Mouse (Mus musculus): ENCODE results near the gene Acvr1. TPM values are rescaled to one million over a fixed set of nuclear protein-coding genes. Genes with fewer than 3 reads are reported as not detected.

Acvr1 gene
- polyA plus RNA-seq, 1 experiment from 2014 or later = 4.8 TPM

GRCm38 (mm10) chr2:58388601-58389000 lies 178.4 kb downstream of the Acvr1 start:
- H3K9ac ChIP-seq (ENCODE audit: low read length) = no peak overlapping the region
- H3K36me3 ChIP-seq (ENCODE audit: control insufficient read depth, insufficient read depth, low read length) = no peaks in the 10 kb centered on the region
- H3K4me3 ChIP-seq (ENCODE audit: low read length) = no peak overlapping the region
- 59% methylated on average over 7 of the region's 7 CpGs for WGBS
- no peaks in the 10 kb centered on the region for H3K27me3 ChIP-seq (ENCODE audit: control insufficient read depth, insufficient read depth, low read depth, low read length)
- no peak overlapping the region for H3K4me2 ChIP-seq (ENCODE audit: low read depth, low read length)
- no peaks in the 10 kb centered on the region for H3K4me1 ChIP-seq (replicated peaks; ENCODE audit: control insufficient read depth, insufficient read depth, low read length)
- no peaks in the 10 kb centered on the region for H3K9me3 ChIP-seq (ENCODE audit: control insufficient read depth, low read length)
- H3K27ac ChIP-seq (ENCODE audit: low read length) = no peak overlapping the region
- ATAC-seq (ENCODE audit: low read depth) = no peak

GRCm38 (mm10) chr2:58380020-58380419 lies 186.9 kb downstream of the Acvr1 start:
- H3K9ac ChIP-seq (ENCODE audit: low read length) = no peak overlapping the region
- no peak overlapping the region for H3K4me3 ChIP-seq (ENCODE audit: low read length)
- no peak overlapping the region for H3K27ac ChIP-seq (ENCODE audit: low read length)
- H3K27me3 ChIP-seq (ENCODE audit: control insufficient read depth, insufficient read depth, low read depth, low read length) = no peaks in the 10 kb centered on the region
- 75% methylated on average over 5 of the region's 5 CpGs for WGBS
- ATAC-seq (ENCODE audit: low read depth) = no peak
- no peak overlapping the region for H3K4me2 ChIP-seq (ENCODE audit: low read depth, low read length)
- H3K4me1 ChIP-seq (replicated peaks; ENCODE audit: control insufficient read depth, insufficient read depth, low read length) = no peaks in the 10 kb centered on the region
- H3K9me3 ChIP-seq (ENCODE audit: control insufficient read depth, low read length) = no peaks in the 10 kb centered on the region
- H3K36me3 ChIP-seq (ENCODE audit: control insufficient read depth, insufficient read depth, low read length) = no peaks in the 10 kb centered on the region

DNA sequence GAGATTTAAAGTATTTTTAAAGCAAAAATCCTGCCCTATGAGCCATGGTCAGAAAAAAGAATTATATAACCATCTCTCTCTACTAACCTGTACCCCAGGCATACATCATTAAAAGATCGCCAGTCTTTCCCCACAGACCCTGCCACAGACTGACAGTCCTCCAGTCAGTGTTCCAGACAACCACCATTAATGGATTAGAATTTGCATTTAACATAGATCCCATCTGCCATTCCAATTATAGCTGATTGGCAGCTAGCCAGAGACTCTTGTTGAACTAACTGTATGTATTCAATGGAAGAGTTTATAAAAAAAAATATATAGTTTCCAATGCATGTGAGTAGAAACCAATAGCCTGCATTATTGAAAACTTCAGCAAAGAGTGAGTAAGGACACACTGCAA lies 187.5 kb downstream of the Acvr1 start:
- H3K4me1 ChIP-seq (replicated peaks; ENCODE audit: control insufficient read depth, insufficient read depth, low read length) = no peaks in the 10 kb centered on the region
- WGBS = 73% methylated on average over 1 of the region's 1 CpGs
- no peak overlapping the region for H3K4me2 ChIP-seq (ENCODE audit: low read depth, low read length)
- no peak overlapping the region for H3K9ac ChIP-seq (ENCODE audit: low read length)
- H3K36me3 ChIP-seq (ENCODE audit: control insufficient read depth, insufficient read depth, low read length) = no peaks in the 10 kb centered on the region
- no peaks in the 10 kb centered on the region for H3K27me3 ChIP-seq (ENCODE audit: control insufficient read depth, insufficient read depth, low read depth, low read length)
- no peak for ATAC-seq (ENCODE audit: low read depth)
- H3K4me3 ChIP-seq (ENCODE audit: low read length) = no peak overlapping the region
- H3K9me3 ChIP-seq (ENCODE audit: control insufficient read depth, low read length) = no peaks in the 10 kb centered on the region
- H3K27ac ChIP-seq (ENCODE audit: low read length) = no peak overlapping the region

- no peaks in the 10 kb centered on the region for H3K4me1 ChIP-seq (replicated peaks; ENCODE audit: control insufficient read depth, insufficient read depth, low read length)
- H3K9me3 ChIP-seq (ENCODE audit: control insufficient read depth, low read length) = no peaks in the 10 kb centered on the region
- no peak overlapping the region for H3K4me3 ChIP-seq (ENCODE audit: low read length)
- ATAC-seq (ENCODE audit: low read depth) = no peak
- 58% methylated on average over 9 of the region's 9 CpGs for WGBS
- no peaks in the 10 kb centered on the region for H3K27me3 ChIP-seq (ENCODE audit: control insufficient read depth, insufficient read depth, low read depth, low read length)
- H3K36me3 ChIP-seq (ENCODE audit: control insufficient read depth, insufficient read depth, low read length) = no peaks in the 10 kb centered on the region
- H3K27ac ChIP-seq (ENCODE audit: low read length) = no peak overlapping the region
- no peak overlapping the region for H3K4me2 ChIP-seq (ENCODE audit: low read depth, low read length)
- no peak overlapping the region for H3K9ac ChIP-seq (ENCODE audit: low read length)
Measured at GRCm38 (mm10) chr2:58377417-58378130, 189.4 kb downstream of the Acvr1 start.

DNA sequence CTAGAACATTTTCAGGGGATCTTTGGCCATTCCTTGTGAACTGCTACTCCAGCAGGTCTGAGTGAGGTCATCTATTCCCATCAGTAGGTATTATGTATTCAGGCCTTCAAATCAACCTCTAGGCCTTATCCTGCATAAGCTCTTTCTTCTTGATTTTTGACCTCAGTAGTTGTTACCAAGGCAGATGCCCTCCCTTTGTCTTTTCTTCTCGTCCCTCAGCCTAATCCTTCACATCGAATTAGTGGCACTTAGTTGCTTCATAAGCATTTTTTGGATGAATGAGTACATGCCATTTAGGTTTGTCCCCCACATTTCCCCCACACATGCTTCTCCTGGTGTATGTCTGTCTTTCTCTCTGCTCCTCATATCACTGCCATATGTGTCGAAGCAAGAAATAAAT lies 200.8 kb downstream of the Acvr1 start:
- Histone ChIP-seq H3K4me2 (ENCODE audit: low read depth, low read length) (no peak overlapping the region), H3K4me1 (replicated peaks; ENCODE audit: control insufficient read depth, insufficient read depth, low read length) (no peaks in the 10 kb centered on the region), H3K9ac (ENCODE audit: low read length) (no peak overlapping the region), H3K27ac (ENCODE audit: low read length) (no peak overlapping the region), H3K9me3 (ENCODE audit: control insufficient read depth, low read length) (no peaks in the 10 kb centered on the region), H3K27me3 (ENCODE audit: control insufficient read depth, insufficient read depth, low read depth, low read length) (no peaks in the 10 kb centered on the region), H3K36me3 (ENCODE audit: control insufficient read depth, insufficient read depth, low read length) (no peaks in the 10 kb centered on the region), H3K4me3 (ENCODE audit: low read length) (no peak overlapping the region)
- WGBS = 80% methylated on average over 3 of the region's 3 CpGs
- no peak for ATAC-seq (ENCODE audit: low read depth)

DNA sequence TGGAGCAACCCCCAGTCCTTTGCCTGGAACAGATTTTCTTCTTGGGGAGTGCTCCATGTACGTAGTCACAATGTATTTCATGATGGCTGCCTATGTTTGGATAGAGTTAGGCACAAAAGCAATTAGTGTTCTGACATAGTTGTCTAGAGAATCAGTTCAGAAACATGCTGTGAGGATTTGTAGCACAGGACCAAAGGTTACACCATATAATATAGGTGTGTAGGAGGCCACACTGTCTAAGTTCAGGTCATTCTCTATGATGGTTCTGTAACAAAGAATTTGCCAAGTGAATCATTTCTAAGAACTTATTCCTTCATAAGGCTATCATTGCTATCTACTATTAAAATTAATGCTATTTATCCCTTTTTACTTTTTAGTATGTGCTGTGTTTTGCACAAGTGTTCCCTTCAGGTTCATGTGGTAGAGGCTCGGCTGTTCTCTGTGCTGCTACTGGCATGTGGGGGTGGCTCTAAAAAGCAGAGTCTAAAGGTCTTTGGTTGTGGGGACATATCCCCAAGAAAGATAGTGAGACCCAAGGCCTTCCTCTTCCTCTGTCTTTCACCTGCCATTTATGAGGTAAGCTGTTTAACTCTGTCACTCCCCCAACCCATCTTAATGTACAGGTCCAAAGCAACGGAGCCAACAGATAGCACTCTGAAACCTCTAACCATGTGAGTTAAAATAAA lies 205.5 kb downstream of the Acvr1 start:
- Histone ChIP-seq H3K4me1 (replicated peaks; ENCODE audit: control insufficient read depth, insufficient read depth, low read length) (peaks cover 2% of the 10 kb centered on the region; the same call in 1 of the 2 replicates), H3K27ac (ENCODE audit: low read length) (no peak overlapping the region), H3K27me3 (ENCODE audit: control insufficient read depth, insufficient read depth, low read depth, low read length) (peaks cover 8% of the 10 kb centered on the region; the same call in 1 of the 2 replicates), H3K4me3 (ENCODE audit: low read length) (no peak overlapping the region), H3K9ac (ENCODE audit: low read length) (no peak overlapping the region), H3K36me3 (ENCODE audit: control insufficient read depth, insufficient read depth, low read length) (no peaks in the 10 kb centered on the region), H3K9me3 (ENCODE audit: control insufficient read depth, low read length) (no peaks in the 10 kb centered on the region), H3K4me2 (ENCODE audit: low read depth, low read length) (no peak overlapping the region)
- 84% methylated on average over 3 of the region's 3 CpGs for WGBS
- no peak for ATAC-seq (ENCODE audit: low read depth)

DNA sequence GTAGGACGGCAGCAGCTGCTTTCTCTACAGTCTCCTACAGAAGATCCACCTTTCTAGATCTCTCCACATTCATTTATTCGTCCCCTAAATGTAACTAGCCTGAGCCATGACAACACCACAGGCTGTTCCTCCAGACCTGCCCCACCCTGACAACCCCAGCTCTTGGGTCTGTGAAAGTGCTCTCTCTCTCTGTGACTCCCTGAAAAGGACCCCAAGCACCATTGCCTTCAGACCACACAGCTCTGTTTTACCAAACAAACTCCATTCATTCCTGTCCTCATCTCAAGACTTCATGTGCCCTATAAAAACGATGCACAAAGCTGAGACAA lies 208.9 kb downstream of the Acvr1 start:
- Histone ChIP-seq H3K27ac (ENCODE audit: low read length) (no peak overlapping the region), H3K9ac (ENCODE audit: low read length) (no peak overlapping the region), H3K4me3 (ENCODE audit: low read length) (peak overlapping the region; percentile 66), H3K27me3 (ENCODE audit: control insufficient read depth, insufficient read depth, low read depth, low read length) (peaks cover 8% of the 10 kb centered on the region; the same call in 1 of the 2 replicates), H3K36me3 (ENCODE audit: control insufficient read depth, insufficient read depth, low read length) (no peaks in the 10 kb centered on the region), H3K4me2 (ENCODE audit: low read depth, low read length) (peak overlapping the region; percentile 99), H3K9me3 (ENCODE audit: control insufficient read depth, low read length) (no peaks in the 10 kb centered on the region), H3K4me1 (replicated peaks; ENCODE audit: control insufficient read depth, insufficient read depth, low read length) (peaks cover 2% of the 10 kb centered on the region; the same call in 1 of the 2 replicates)
- ATAC-seq (ENCODE audit: low read depth) = no peak
- WGBS = 13% methylated on average over 3 of the region's 3 CpGs

DNA sequence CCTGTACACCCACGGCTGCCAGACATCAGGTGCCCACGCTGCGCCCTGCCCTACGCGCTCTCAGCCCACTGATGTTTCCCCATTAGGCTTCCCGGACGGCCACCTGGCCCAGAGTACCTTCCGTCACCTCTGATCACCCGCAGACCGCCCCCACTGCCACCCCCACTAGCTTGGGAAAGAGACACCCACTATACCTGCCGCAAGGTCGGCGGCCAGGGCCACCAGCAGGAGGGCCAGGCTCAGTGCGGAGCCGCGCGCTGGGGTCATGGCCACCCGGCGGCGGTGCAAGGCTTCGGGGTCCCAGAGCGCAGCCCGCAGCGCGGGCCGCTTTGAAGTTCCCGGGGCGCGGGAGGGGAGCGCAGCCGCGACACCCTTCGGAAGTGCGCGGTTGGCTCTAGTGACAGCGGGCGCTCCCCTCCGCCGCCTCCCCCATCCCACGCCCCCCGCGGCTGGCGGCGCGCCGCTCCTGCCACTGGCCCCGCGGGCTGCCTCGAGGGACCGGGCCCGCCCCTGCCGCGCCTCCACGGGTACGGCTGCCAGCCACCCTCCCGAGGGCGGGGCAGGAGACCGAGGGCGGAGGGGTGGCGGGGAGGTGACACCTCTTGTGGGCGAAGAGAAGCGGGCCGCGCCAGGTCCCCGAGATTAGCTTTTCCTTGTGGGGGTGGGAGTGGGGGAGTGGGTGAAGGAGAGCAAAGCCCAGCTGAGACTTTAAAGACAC lies 209.4 kb downstream of the Acvr1 start, which contains the start of gene Acvr1c:
Gene Acvr1c, minus strand, starts transcription at position 482 of the 718 bp plus-strand sequence.
- ATAC-seq (ENCODE audit: low read depth) = peak; percentile 94
- peaks cover 2% of the 10 kb centered on the region; the same call in 1 of the 2 replicates for H3K4me1 ChIP-seq (replicated peaks; ENCODE audit: control insufficient read depth, insufficient read depth, low read length)
- peak within 1 kb of the TSS; percentile 64 for H3K9ac ChIP-seq (ENCODE audit: low read length)
- no peak within 1 kb of the TSS for H3K27ac ChIP-seq (ENCODE audit: low read length)
- H3K27me3 ChIP-seq (ENCODE audit: control insufficient read depth, insufficient read depth, low read depth, low read length) = peaks cover 8% of the 10 kb centered on the region; the same call in 1 of the 2 replicates
- no peaks in the 10 kb centered on the region for H3K9me3 ChIP-seq (ENCODE audit: control insufficient read depth, low read length)
- H3K4me2 ChIP-seq (ENCODE audit: low read depth, low read length) = peak within 1 kb of the TSS; percentile 99
- H3K36me3 ChIP-seq (ENCODE audit: control insufficient read depth, insufficient read depth, low read length) = no peaks in the 10 kb centered on the region
- under 1% methylated on average over 46 of the region's 65 CpGs for WGBS
- peak within 1 kb of the TSS; percentile 66 for H3K4me3 ChIP-seq (ENCODE audit: low read length)

DNA sequence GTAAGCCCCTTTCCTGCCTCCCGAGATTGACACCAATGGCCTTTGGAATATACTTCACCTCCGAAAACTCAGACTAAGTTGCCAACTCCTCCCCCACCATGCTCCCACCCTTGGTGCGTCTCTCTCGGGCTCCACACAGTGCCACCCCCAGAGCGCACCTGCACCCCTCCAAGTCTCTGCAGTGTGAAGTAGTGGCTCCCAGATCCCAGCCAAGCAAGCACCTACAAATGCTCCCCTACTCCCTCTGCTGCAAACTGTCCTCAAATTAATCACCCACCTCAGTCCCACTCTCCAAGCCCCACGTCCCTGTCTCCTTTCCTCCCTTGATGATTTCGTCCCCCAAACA lies 209.9 kb downstream of the Acvr1 start:
- peak overlapping the region; percentile 64 for H3K9ac ChIP-seq (ENCODE audit: low read length)
- H3K4me2 ChIP-seq (ENCODE audit: low read depth, low read length) = peak overlapping the region; percentile 99
- no peaks in the 10 kb centered on the region for H3K9me3 ChIP-seq (ENCODE audit: control insufficient read depth, low read length)
- peaks cover 2% of the 10 kb centered on the region; the same call in 1 of the 2 replicates for H3K4me1 ChIP-seq (replicated peaks; ENCODE audit: control insufficient read depth, insufficient read depth, low read length)
- peak overlapping the region; percentile 66 for H3K4me3 ChIP-seq (ENCODE audit: low read length)
- ATAC-seq (ENCODE audit: low read depth) = peak; percentile 50
- under 1% methylated on average over 7 of the region's 7 CpGs for WGBS
- H3K27me3 ChIP-seq (ENCODE audit: control insufficient read depth, insufficient read depth, low read depth, low read length) = peaks cover 8% of the 10 kb centered on the region; the same call in 1 of the 2 replicates
- H3K27ac ChIP-seq (ENCODE audit: low read length) = no peak overlapping the region
- H3K36me3 ChIP-seq (ENCODE audit: control insufficient read depth, insufficient read depth, low read length) = no peaks in the 10 kb centered on the region
